Mouse (Mus musculus) c-Kit-positive CD71-negative TER-119-negative erythroid progenitor cells, embryonic 14.5 days (primary cell): ENCODE results near the gene Elf4.

Source experiments
- DNase-seq: peaks from one replicate; pipeline ENCODE4 v3.0.0-alpha.2; 2013; ENCODE audit warnings: low read depth

Elf4 gene

DNA sequence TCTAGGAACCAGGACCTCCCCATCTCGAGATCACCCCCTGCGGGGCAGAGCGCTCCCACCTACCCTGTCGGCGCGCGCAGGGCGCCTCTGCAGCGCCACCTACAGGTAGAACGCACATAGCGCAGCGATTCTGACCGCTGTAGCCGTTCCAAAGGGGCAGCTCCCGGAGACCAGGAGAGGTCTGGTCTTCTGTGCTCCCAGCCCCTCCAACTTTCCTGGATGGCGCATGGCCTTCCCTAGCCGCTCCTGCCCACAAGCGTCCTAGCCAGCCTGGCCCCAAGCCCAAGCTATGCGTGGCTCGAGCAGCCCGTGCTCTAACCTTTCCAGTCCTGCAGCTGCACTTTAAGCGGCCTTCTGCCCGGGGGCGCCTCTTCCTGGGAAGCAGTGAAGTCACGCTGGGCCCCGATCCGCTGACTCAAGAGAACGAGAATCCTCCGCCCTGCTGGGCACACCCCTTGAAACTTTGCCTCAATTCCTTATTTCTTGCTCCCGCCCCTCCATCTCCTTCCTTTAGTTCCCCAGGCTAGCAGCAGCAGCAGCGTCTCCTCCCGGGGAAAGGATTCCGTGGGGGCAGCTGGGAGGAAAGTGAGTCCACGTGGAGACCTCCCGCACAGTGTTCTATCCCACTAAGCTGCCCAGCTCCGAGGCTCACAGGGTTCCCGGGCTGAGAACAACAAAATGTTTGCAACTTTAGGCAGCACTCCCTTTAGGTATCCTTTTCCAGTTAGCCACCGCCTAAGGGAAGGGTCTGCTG is at the start of gene Elf4:
Gene Elf4 (minus strand): TSS at position 379 of the 754 bp plus-strand sequence.
- no peak for DNase-seq

- DNase-seq = no peak
These were observed 30.8 kb upstream of the Elf4 start for GRCm38 (mm10) chrX:48493763-48494162.

GRCm38 (mm10) chrX:48481687-48482086 is 18.8 kb upstream of the Elf4 start:
- DNase-seq = no peak

DNA sequence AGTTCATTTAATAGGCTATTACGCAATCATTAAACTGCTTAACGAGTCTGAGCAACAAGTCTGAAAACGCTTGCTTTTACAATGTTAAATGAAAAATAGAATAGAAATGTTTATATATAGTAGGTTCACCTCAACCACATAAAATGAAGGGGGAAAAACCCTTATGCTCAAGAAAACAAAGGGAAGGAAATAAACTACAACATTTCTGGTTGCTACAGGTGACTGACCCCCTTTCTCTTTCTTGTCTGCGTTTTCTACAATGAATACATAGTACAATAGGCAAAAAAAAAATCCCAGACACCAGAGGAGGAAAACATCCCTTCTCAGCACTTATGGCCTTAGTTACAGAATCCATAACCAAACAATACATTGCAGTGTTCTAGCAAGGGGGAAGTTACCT is 18.2 kb upstream of the Elf4 start:
- DNase-seq = no peak

- DNase-seq = no peak
These were observed 4.5 kb upstream of the Elf4 start for GRCm38 (mm10) chrX:48467355-48467946.

DNA sequence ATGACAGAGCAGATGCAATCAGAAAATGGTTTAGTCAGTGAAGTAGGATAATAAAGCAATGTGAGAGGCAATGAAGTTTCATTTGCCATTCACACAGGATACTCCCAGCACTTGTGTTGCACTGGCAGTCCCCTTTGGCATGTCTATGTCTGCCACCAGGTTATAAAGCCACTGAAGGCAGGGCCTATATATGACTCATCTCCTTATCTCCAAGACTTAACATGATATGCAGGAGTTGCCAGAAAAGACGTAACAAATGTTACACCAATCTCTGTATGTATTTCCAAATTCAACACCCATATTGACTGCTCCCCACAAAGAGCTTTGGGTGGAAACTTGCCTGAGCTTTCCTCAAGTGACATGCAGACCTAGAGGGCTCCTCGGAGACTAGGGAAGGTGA is 3.2 kb upstream of the Elf4 start:
- DNase-seq = no peak

DNA sequence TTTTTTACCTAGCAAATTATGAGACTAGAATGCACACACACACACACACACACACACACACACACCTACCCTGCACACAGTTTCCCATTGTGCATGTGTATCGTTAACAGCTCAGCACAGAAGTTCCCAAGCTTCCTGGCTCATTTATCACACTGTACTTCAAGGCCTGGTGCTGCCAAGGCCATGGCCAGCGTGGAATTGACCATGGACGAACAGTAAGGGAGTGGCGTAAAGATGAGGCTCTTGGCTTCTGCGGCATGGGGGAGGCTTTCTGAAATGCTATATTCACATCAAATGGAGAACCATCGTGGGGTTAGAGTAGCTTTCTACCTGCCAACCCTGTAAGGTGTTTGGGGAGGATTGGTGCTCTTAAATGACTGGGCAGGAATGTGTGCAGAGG is 1.5 kb upstream of the Elf4 start:
- DNase-seq = no peak

DNA sequence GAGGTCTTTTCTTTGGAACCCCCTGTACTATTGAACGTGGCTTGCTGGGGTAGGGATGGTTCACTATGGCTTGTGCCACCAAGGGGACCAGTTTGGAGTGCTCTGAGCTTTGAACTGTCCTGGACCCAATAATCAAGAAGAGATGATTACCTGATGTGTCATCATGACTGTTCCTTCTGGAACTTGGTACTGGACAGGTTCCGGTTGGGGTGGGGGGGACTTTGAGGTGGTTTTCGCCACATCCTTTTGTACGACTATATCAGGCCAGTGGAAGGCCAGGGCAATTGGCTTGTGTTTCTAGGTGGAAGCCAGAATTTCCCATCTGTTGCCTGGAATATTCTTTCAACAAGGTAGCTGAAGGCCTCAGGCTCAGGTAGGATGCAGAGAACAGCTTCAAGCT is 704 bp upstream of the Elf4 start:
- DNase-seq = no peak

GRCm38 (mm10) chrX:48462297-48462696 is 635 bp downstream of the Elf4 start:
- DNase-seq = no peak

GRCm38 (mm10) chrX:48461006-48461405 is 1.9 kb downstream of the Elf4 start:
- DNase-seq = no peak

- DNase-seq = no peak
These were observed 2.4 kb downstream of the Elf4 start for GRCm38 (mm10) chrX:48460496-48460895.

DNA sequence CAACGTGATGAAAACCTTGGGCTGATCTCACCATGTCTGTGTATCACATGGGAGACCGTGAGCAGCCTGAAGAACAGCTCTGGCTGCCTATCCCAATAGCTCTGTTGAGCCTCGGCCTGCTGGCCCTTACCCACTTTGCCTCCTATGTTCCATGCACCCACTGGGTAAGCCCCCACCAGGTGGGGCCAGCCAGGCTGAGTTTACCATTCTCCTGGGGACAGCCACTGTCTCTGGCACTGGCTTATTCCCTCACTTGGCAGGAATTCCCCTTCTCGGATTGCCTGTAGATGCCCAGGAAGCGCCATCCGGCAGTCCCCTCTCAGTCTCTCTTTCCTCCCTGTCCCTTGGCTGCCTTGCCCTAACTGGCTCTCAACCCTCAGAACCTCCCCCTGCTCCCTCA is 6.0 kb downstream of the Elf4 start:
- no peak for DNase-seq

DNA sequence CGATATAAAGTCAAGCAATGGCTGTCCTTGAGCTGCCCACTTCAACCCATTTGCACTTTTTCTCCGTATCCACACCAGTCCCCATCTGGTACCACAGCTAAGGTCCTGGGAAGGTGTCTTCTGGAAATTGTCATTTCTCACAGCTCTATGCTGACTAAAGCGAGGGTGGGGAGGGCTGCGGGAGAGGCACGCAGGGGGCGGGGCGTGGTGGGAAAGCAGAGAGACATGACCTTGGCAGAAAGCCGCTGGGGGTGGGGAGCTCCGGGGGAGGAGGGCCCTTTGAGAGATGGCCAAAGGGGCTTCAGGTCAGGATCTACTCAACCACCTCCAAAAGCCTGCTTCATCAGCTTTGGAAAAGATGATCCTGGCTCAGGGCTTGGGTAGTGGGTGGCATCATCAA is 7.9 kb downstream of the Elf4 start:
- no peak for DNase-seq

- DNase-seq = no peak
These were observed 8.4 kb downstream of the Elf4 start for GRCm38 (mm10) chrX:48454495-48454878.

DNA sequence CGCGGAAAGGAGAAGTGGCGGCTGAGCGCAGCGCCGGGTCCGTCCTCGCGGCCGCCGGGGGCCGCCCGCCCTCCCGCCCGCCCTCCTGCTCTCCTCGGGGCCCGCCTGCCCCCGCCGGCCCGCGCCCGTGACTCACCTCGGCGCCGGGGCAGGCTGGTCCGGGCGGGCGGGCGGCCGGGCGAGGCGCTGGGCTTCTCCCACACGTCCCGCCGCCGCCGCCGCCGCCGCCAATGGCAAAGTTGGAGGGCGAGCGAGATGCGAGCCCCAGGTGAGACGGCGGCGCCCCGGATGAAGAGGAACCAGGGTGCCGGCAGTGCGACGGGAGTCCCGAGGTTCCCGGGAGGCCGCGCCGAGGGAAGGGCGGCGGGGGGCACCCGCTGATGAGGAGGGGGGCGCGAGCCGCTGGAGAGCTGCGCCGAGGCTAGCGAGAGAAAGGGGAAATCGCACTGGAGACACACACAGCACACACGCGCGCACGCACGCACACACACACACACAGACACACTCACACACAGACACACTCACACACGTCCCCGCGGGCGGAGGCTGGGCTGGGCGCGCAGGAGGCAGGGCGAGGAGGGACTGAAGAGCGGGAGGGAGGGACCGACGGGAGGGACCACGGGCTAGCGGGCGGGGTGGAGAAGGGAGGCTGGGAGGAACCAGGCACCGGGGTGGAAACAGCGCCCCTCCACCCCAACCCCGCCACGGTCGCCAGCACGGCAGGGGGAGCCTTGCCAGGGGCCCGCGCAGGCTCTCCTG is 9.0 kb downstream of the Elf4 start:
- DNase-seq = no peak

GRCm38 (mm10) chrX:48452931-48453673 is 9.8 kb downstream of the Elf4 start:
- no peak for DNase-seq

DNA sequence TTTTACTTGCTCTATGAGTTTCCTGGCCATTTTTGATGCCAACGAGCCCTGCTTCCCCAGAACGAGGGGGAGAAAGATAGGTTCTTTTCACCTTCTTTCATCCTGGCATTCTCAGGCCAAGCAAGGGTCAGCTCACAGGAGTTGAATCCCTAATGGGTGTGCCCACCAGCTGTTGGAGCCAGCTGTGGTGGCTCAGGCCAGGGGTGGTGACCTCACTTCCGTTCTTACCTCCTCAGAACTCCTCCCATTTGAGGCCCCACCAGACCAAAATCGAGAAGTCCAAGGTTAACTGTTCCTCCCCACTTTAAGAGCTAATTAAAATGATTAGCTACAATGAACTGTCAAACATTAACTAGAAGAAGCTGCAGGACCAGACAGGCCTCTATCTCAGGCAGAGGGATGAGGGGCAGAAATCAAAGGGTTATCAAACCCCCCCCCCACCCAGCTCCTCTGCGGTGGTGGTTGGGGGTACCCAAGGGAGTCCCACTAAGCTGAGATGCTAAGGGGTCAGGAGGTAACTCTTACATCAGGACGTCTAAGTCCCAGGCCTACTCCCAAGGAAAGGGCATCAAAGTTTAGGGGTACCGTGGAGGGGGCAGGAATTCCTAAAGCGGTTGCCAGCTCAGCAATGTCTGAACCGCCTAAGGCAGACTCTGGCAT is 10.6 kb downstream of the Elf4 start:
- no peak for DNase-seq

DNA sequence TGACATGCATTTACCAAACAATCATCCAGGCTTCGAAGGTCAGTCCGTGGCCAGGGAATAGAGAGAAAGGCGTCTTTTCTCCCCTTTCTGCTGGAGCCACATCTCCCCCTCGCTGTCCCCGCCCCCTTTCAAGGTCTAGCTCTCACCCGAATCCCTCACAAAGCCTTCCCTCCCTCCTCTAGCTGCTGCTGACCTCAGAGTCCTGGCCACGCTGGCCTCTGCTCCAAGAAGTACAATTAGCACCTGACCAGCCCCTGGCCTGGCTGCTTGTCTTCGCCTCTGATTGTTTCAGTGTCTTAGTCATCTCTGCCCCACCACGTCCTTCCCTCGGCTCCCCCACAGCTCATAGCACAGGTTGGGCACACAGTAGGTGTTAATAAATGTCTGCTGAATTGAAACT is 13.3 kb downstream of the Elf4 start:
- no peak for DNase-seq

- no peak for DNase-seq
These were observed 18.3 kb downstream of the Elf4 start for GRCm38 (mm10) chrX:48444677-48445076.

- DNase-seq = no peak
These were observed 21.0 kb downstream of the Elf4 start for GRCm38 (mm10) chrX:48441954-48442353.

GRCm38 (mm10) chrX:48441548-48441947 is 21.4 kb downstream of the Elf4 start:
- no peak for DNase-seq

DNA sequence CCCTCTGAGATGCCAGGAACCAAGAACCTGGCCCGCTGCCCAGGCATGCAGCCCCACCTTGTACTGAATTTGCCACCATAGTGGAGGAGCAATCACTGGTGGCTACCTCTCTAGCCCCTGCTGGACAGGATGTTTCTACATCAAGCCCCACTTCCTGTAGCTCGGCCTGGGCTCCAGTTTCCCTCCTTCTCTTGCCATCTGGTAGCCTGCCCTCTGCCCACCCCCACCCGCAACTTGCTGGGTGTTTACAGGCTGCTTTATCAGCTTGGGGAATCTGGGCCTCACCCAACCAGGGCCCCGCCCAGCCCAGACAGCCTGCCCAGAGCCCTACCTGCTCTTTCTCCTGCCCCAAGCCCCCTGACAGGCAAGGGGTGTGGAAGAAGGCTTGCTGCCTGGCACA is 23.9 kb downstream of the Elf4 start:
- no peak for DNase-seq
